Mouse (Mus musculus) intestine, postnatal 0 days (tissue): Measurements from ENCODE around the gene Pigs. TPM values are rescaled to one million over a fixed set of nuclear protein-coding genes. Genes with fewer than 3 reads are reported as not detected.

Source experiments
- ATAC-seq: fragments of 200-750 bp; cut with Nextera tagmentation; 2 replicates; pipeline ENCODE4 v1.8.0; 2017; ENCODE audit warnings: mild to moderate bottlenecking, moderate TSS enrichment, moderate library complexity
- H3K27ac ChIP-seq: fragments of 300-500 bp; sonication (generic); 2 replicates; pipeline ENCODE4 v1.5.1; 2014; ENCODE audit warnings: mild to moderate bottlenecking, low read depth, low read length, moderate library complexity
- H3K27me3 ChIP-seq: fragments of 300-500 bp; sonication (generic); replicated peaks from 2 replicates; pipeline ENCODE4 v1.6.1; 2014; ENCODE audit warnings: low read length, mixed read lengths; ENCODE audit not compliant: control insufficient read depth, insufficient read depth
- H3K36me3 ChIP-seq: fragments of 300-500 bp; sonication (generic); 2 replicates; pipeline ENCODE4 v1.6.1; 2014; ENCODE audit warnings: mild to moderate bottlenecking, moderate library complexity; ENCODE audit not compliant: control insufficient read depth, insufficient read depth
- H3K4me1 ChIP-seq: fragments of 300-500 bp; sonication (generic); replicated peaks from 2 replicates; pipeline ENCODE4 v1.6.1; 2014; ENCODE audit warnings: antibody characterized with exemption, low read length, mixed read lengths; ENCODE audit not compliant: control insufficient read depth, insufficient read depth
- H3K4me2 ChIP-seq: fragments of 300-500 bp; sonication (generic); replicated peaks from 2 replicates; pipeline ENCODE4 v1.6.1; 2014; ENCODE audit warnings: low read depth, mild to moderate bottlenecking, moderate library complexity
- H3K4me3 ChIP-seq: fragments of 300-500 bp; sonication (generic); 2 replicates; pipeline ENCODE4 v1.5.1; 2014; ENCODE audit warnings: low read depth, low read length
- H3K9ac ChIP-seq: fragments of 300-500 bp; sonication (generic); 2 replicates; pipeline ENCODE4 v1.6.1; 2014; ENCODE audit warnings: mild to moderate bottlenecking, low read depth, low read length
- H3K9me3 ChIP-seq: fragments of 300-500 bp; sonication (generic); 2 replicates; pipeline ENCODE4 v1.6.1; 2016; ENCODE audit warnings: mixed run types; ENCODE audit not compliant: control insufficient read depth
- CTCF ChIP-seq: sonication (generic); IDR thresholded peaks from 2 replicates; pipeline ENCODE4 v1.5.1; 2016; ENCODE audit warnings: low read depth, mild to moderate bottlenecking, control low read depth, antibody characterized with exemption, moderate library complexity
- WGBS: fragments of 180-500 bp; shearing (Covaris S2); extraction: QIAGEN DNeasy Blood & Tissue Kit; methylation state at CpG from one replicate; pipeline ENCODE4 v1.1.7; 2014; 5-methylcytosine and 5-hydroxymethylcytosine counted together
- polyA plus RNA-seq: library from polyadenylated mRNA; unstranded; fragments of >200 nt; fragmentation: Nextera tagmentation; extraction: Ambion mirVana; gene quantifications from 2 replicates; pipeline ENCODE4 v1.2.1, GENCODE M21; 2015

The Pigs gene
- polyA plus RNA-seq, 1 experiment from 2014 or later: 58.6 TPM

DNA sequence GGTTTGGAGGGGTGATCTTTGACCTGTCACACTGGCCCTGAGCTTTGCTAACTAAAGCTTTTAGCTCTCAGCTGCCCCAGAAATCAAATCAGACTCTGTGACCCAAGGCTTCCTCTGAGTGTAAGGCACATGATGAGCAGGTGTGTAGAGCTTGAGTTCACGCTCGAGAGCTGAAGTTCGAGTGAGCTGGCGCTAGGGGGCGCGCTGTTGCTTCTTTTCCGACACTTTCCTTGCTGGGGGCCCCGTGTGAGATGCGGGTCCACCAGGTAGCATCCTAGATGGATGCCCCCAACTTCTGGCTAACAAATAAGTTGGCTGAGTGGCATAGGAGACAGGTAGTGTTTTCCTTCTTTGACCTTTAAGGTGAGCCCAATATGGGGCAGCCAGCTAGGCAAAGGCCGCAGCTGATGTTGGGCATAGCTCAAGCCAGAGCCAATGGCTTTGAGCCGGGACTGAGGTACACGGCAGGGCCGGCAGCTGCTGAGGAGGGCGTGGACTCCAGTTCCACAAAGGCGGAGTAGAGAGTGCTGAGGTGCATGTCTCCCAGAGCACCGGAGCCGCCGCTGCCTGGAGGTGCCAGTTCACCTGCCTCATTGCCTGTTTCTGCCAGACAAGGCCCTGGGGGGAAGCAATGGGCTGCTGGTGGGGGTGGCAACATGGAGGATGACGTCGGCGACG is 30.3 kb downstream of the Pigs start:
- Histone ChIP-seq H3K27me3 (no peaks in the 10 kb centered on the region), H3K4me2 (no peak overlapping the region), H3K9ac (no peak overlapping the region), H3K4me3 (no peak overlapping the region), H3K36me3 (no peaks in the 10 kb centered on the region), H3K27ac (no peak overlapping the region), H3K4me1 (peaks cover 5% of the 10 kb centered on the region), H3K9me3 (no peaks in the 10 kb centered on the region)
- WGBS: 21% methylated on average over 22 of the region's 22 CpGs
- peak; percentile 79 for TF ChIP-seq CTCF
- peak; percentile 48 for ATAC-seq

DNA sequence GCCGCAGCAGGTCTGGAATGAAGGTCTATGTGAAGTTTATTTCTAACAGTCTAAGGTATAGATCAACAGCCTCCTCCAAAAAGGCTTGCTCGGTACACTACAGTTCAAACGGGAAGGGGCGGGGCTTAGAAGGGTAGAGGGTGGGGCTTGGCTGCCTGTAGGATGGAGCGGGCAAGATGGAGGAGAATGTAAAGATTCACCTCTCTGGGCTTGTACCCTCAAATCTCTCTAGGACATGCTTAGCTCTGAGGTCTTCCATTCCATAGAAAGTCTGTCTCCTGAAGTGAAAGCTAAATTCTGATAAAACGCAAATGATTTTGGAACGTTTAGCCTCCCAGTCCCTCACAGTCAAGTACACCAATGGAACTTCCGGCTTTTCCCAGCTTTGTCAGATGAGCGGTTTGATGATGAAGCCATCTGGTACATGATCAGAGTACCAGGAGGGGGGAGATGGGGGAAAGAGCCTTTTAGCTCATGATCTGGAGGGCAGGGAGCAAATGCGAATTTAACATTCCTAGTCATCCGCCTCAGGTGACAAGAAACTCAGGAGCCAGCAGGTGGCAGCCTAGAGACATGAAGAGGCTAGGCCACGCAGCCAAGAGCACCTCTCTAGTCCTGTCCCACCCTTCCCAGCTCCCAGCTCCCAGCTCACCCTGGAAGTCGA is 32.0 kb downstream of the Pigs start:
- H3K9ac ChIP-seq: 0 out of 2 replicates have a peak overlapping the region, but pooled peaks have one; percentile 2
- peak; percentile 92 for TF ChIP-seq CTCF
- WGBS: 10% methylated on average over 13 of the region's 13 CpGs
- ATAC-seq: peak; percentile 31; the same call in 1 of the 2 replicates
- H3K4me3 ChIP-seq: peak overlapping the region; percentile 33
- peak overlapping the region; percentile 66 for H3K4me2 ChIP-seq
- H3K4me1 ChIP-seq: peaks cover 11% of the 10 kb centered on the region
- H3K27me3 ChIP-seq: no peaks in the 10 kb centered on the region
- no peaks in the 10 kb centered on the region for H3K36me3 ChIP-seq
- no peak overlapping the region for H3K27ac ChIP-seq
- no peaks in the 10 kb centered on the region for H3K9me3 ChIP-seq

DNA sequence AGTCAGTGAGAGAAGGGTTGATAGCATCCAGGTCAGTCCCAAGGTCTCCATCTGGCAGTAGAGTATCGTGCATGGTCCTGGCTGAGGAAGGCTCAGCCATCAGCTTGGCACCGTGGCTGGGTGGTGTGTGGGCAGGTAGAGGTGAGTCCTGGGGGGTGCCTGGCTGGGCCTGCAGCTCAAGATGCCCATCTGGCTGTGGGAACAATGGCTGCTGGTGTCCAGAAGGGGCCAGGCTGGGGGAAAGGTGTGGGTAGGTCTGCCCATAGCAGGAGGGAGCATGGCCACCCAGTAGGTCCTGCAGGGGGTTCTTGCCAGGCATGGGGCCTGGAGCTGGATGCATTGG is 32.5 kb downstream of the Pigs start:
- peak overlapping the region; percentile 66; the same call in 1 of the 2 replicates for H3K4me2 ChIP-seq
- H3K36me3 ChIP-seq: no peaks in the 10 kb centered on the region
- no peak overlapping the region for H3K27ac ChIP-seq
- no peak overlapping the region for H3K9ac ChIP-seq
- H3K27me3 ChIP-seq: no peaks in the 10 kb centered on the region
- ATAC-seq: no peak
- H3K9me3 ChIP-seq: no peaks in the 10 kb centered on the region
- H3K4me1 ChIP-seq: peaks cover 11% of the 10 kb centered on the region
- no peak for TF ChIP-seq CTCF
- WGBS: 41% methylated on average over 2 of the region's 2 CpGs
- H3K4me3 ChIP-seq: no peak overlapping the region

GRCm38 (mm10) chr11:78363309-78364007 is 35.2 kb downstream of the Pigs start:
- 45% methylated on average over 13 of the region's 13 CpGs for WGBS
- Histone ChIP-seq H3K4me1 (peaks cover 14% of the 10 kb centered on the region), H3K4me3 (no peak overlapping the region), H3K9ac (0 out of 2 replicates have a peak overlapping the region, but pooled peaks have one; percentile 3), H3K9me3 (no peaks in the 10 kb centered on the region), H3K27me3 (no peaks in the 10 kb centered on the region), H3K36me3 (no peaks in the 10 kb centered on the region), H3K4me2 (no peak overlapping the region; the same call in 1 of the 2 replicates), H3K27ac (peak overlapping the region; percentile 86)
- 0 out of 2 replicates have a peak, but pooled peaks have one; percentile 6 for ATAC-seq
- TF ChIP-seq CTCF: no peak

- WGBS: 22% methylated on average over 8 of the region's 8 CpGs
- Histone ChIP-seq H3K27me3 (no peaks in the 10 kb centered on the region), H3K4me2 (0 out of 2 replicates have a peak overlapping the region, but pooled peaks have one; percentile 30), H3K9ac (no peak overlapping the region), H3K9me3 (no peaks in the 10 kb centered on the region), H3K36me3 (no peaks in the 10 kb centered on the region), H3K4me3 (no peak overlapping the region), H3K27ac (peak overlapping the region; percentile 86), H3K4me1 (peaks cover 14% of the 10 kb centered on the region)
- peak; percentile 80 for ATAC-seq
- no peak for TF ChIP-seq CTCF
Observed at GRCm38 (mm10) chr11:78364103-78364502, 35.9 kb downstream of the Pigs start.
